Mouse (Mus musculus) megakaryocyte, embryonic 14.5 days (primary cell): Measurements from ENCODE around the gene Apobec3.

Source experiments
- FLI1 ChIP-seq: IDR thresholded peaks from 2 replicates; pipeline ENCODE4 v1.6.1; 2012; ENCODE audit warnings: low read length, inconsistent platforms, mixed read lengths
- GATA1 ChIP-seq: IDR thresholded peaks from 3 replicates; pipeline ENCODE4 v1.6.1; 2012; ENCODE audit warnings: mixed read lengths, low read length, inconsistent platforms, borderline replicate concordance

GRCm38 (mm10) chr15:79858979-79859378 lies 32.5 kb upstream of the Apobec3 start:
- TF ChIP-seq GATA1 (no peak), FLI1 (no peak)
